Mouse (Mus musculus): ENCODE data around the gene Heatr1. TPM values are rescaled to one million over a fixed set of nuclear protein-coding genes. Genes with fewer than 3 reads are reported as not detected.

Gene Heatr1
- total and polyA plus RNA-seq, 2 experiments from 2014 or later: 3.5 to 9.3 TPM

DNA sequence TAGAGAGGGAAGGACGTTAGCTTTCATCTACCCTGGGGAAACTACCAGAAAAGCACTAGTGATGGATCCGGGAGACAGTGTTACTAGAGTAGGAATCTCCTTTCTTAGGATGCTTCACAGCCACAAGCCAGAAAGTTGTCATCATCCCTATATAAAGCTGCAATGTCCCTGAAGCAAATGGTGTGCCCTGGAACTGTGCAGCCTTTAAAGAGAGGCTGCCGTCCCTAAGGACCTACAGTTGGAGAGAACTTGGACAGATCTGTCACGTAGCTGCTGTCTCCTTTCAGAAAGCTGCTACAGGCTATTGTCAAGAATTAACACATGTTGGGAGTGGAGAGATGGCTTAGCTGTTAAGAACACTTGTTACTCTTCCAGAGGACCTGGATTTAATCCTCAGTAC is 33.3 kb upstream of the Heatr1 start:
- H3K4me3 ChIP-seq (ENCODE audit: low read depth, low read length): no peak overlapping the region
- H3K4me1 ChIP-seq (ENCODE audit: control insufficient read depth, insufficient read depth): peaks cover 20% of the 10 kb centered on the region
- no peaks in the 10 kb centered on the region for H3K36me3 ChIP-seq (replicated peaks; ENCODE audit: control insufficient read depth, insufficient read depth, low read length)
- H3K27ac ChIP-seq (ENCODE audit: low read depth): peak overlapping the region; percentile 67
- TF ChIP-seq EP300 (IDR thresholded peaks at IDR 0.05; ENCODE audit: low read depth) (no peak), CTCF (IDR thresholded peaks at IDR 0.05; ENCODE audit: low read depth) (no peak)
- ATAC-seq (ENCODE audit: insufficient read depth, low read depth): peak; percentile 61
- peak; percentile 25 for DNase-seq (ENCODE audit: low spot score)
- H3K27me3 ChIP-seq (ENCODE audit: control insufficient read depth, insufficient read depth, low read length): no peaks in the 10 kb centered on the region
- no peak overlapping the region for H3K9ac ChIP-seq (replicated peaks; ENCODE audit: low read depth, low read length)
- WGBS: 43% methylated on average over 4 of the region's 4 CpGs
- H3K9me3 ChIP-seq (replicated peaks; ENCODE audit: control insufficient read depth, low read length): no peaks in the 10 kb centered on the region
- H3K4me2 ChIP-seq (ENCODE audit: low read depth, low read length): 0 out of 2 replicates have a peak overlapping the region, but pooled peaks have one; percentile 3

DNA sequence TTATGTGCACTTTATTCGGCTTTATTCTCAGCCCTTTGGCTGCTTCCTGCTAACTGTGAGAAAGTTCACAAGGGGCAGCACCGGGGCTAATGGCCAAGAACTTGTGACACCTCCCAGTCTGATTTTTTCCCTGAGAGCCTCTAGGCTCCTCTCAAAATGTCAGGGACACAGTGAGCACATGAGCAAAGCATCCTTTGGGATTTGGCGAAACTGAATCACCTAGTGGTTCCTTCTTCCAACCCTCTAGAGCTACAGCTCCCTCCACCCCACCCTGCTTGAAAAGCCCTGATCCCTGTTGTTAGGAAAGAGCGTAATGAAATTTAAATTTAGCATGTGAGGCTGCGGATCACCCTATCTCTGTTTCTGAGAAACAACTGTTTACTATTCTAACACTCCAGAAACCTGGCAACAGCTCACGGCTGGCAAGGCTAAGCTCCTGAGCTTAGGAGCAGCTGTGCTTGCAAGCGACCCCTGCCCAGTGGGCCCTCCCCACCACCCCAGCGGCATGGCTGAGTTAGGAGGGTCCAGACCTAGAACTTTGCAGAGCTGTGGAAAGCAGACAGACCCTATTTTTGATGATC is 25.7 kb upstream of the Heatr1 start:
- no peaks in the 10 kb centered on the region for H3K9me3 ChIP-seq (replicated peaks; ENCODE audit: control insufficient read depth, low read length)
- H3K27me3 ChIP-seq (ENCODE audit: control insufficient read depth, insufficient read depth, low read length): no peaks in the 10 kb centered on the region
- peak; percentile 76 for ATAC-seq (ENCODE audit: insufficient read depth, low read depth)
- WGBS: 11% methylated on average over 8 of the region's 8 CpGs
- no peaks in the 10 kb centered on the region for H3K36me3 ChIP-seq (replicated peaks; ENCODE audit: control insufficient read depth, insufficient read depth, low read length)
- peak overlapping the region; percentile 66 for H3K4me2 ChIP-seq (ENCODE audit: low read depth, low read length)
- H3K4me3 ChIP-seq (ENCODE audit: low read depth, low read length): peak overlapping the region; percentile 30
- peak overlapping the region; percentile 58 for H3K9ac ChIP-seq (replicated peaks; ENCODE audit: low read depth, low read length)
- TF ChIP-seq EP300 (IDR thresholded peaks at IDR 0.05; ENCODE audit: low read depth): peak; percentile 78
- no peak for TF ChIP-seq CTCF (IDR thresholded peaks at IDR 0.05; ENCODE audit: low read depth)
- peak overlapping the region; percentile 98 for H3K27ac ChIP-seq (ENCODE audit: low read depth)
- peak; percentile 96 for DNase-seq (ENCODE audit: low spot score)
- peaks cover 21% of the 10 kb centered on the region for H3K4me1 ChIP-seq (ENCODE audit: control insufficient read depth, insufficient read depth)

GRCm38 (mm10) chr13:12369930-12370329 is 24.9 kb upstream of the Heatr1 start:
- Histone ChIP-seq H3K4me3 (ENCODE audit: low read depth, low read length) (peak overlapping the region; percentile 30), H3K9me3 (replicated peaks; ENCODE audit: control insufficient read depth, low read length) (no peaks in the 10 kb centered on the region), H3K27me3 (ENCODE audit: control insufficient read depth, insufficient read depth, low read length) (no peaks in the 10 kb centered on the region), H3K27ac (ENCODE audit: low read depth) (peak overlapping the region; percentile 98), H3K36me3 (replicated peaks; ENCODE audit: control insufficient read depth, insufficient read depth, low read length) (no peaks in the 10 kb centered on the region), H3K4me2 (ENCODE audit: low read depth, low read length) (peak overlapping the region; percentile 66), H3K4me1 (ENCODE audit: control insufficient read depth, insufficient read depth) (peaks cover 21% of the 10 kb centered on the region), H3K9ac (replicated peaks; ENCODE audit: low read depth, low read length) (peak overlapping the region; percentile 58; the same call in 1 of the 2 replicates)
- WGBS: 33% methylated on average over 11 of the region's 11 CpGs
- peak; percentile 89 for ATAC-seq (ENCODE audit: insufficient read depth, low read depth)
- DNase-seq (ENCODE audit: low spot score): peak; percentile 93
- peak; percentile 99 for TF ChIP-seq EP300 (IDR thresholded peaks at IDR 0.05; ENCODE audit: low read depth)
- TF ChIP-seq CTCF (IDR thresholded peaks at IDR 0.05; ENCODE audit: low read depth): no peak

DNA sequence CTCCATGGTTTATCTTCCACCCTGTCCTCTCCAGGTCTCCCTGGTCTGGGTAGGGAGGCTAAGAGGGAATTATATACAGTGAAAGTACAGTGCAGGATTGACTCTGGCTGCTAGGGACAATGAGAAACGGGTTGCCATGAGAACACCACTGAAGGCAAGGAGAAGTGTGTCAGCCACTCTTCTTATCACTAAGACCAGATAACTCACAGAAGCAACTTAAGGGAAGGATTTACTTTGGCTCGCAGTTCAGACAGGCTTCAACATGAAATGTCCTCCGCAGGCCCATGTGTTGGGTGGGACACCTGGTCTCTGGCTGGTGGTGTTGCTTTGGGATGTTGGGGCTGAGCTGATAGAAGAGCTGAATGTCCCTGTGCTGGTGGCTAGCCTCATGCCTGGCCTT is 22.1 kb upstream of the Heatr1 start:
- H3K4me3 ChIP-seq (ENCODE audit: low read depth, low read length): no peak overlapping the region
- TF ChIP-seq CTCF (IDR thresholded peaks at IDR 0.05; ENCODE audit: low read depth) (no peak), EP300 (IDR thresholded peaks at IDR 0.05; ENCODE audit: low read depth) (no peak)
- DNase-seq (ENCODE audit: low spot score): no peak
- ATAC-seq (ENCODE audit: insufficient read depth, low read depth): no peak
- no peaks in the 10 kb centered on the region for H3K27me3 ChIP-seq (ENCODE audit: control insufficient read depth, insufficient read depth, low read length)
- H3K4me1 ChIP-seq (ENCODE audit: control insufficient read depth, insufficient read depth): peaks cover 21% of the 10 kb centered on the region
- H3K9me3 ChIP-seq (replicated peaks; ENCODE audit: control insufficient read depth, low read length): no peaks in the 10 kb centered on the region
- 0 out of 2 replicates have a peak overlapping the region, but pooled peaks have one; percentile 12 for H3K27ac ChIP-seq (ENCODE audit: low read depth)
- no peak overlapping the region for H3K9ac ChIP-seq (replicated peaks; ENCODE audit: low read depth, low read length)
- WGBS: 28% methylated on average over 3 of the region's 3 CpGs
- no peak overlapping the region for H3K4me2 ChIP-seq (ENCODE audit: low read depth, low read length)
- H3K36me3 ChIP-seq (replicated peaks; ENCODE audit: control insufficient read depth, insufficient read depth, low read length): no peaks in the 10 kb centered on the region

DNA sequence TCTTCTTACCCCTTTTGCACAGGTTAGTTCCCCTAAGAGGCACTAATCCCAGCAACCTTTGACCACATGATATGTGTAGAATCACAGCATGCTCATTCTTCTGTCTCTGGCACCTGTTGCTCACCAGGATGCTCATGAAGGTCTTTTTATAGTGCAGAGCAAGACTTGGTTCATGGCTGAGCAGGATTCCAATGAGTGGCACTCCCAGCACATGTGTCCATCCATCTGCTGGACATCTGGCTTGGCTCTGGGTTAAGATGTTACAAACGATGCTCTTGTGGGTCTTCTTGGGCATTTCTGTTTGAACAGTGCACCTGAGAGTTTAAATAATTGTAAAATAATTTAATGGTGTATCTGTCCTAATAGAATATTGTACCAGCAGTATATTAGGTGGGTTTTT is 18.0 kb upstream of the Heatr1 start:
- no peaks in the 10 kb centered on the region for H3K27me3 ChIP-seq (ENCODE audit: control insufficient read depth, insufficient read depth, low read length)
- H3K9ac ChIP-seq (replicated peaks; ENCODE audit: low read depth, low read length): no peak overlapping the region
- ATAC-seq (ENCODE audit: insufficient read depth, low read depth) (no peak), DNase-seq (ENCODE audit: low spot score) (no peak)
- no peaks in the 10 kb centered on the region for H3K36me3 ChIP-seq (replicated peaks; ENCODE audit: control insufficient read depth, insufficient read depth, low read length)
- no peaks in the 10 kb centered on the region for H3K9me3 ChIP-seq (replicated peaks; ENCODE audit: control insufficient read depth, low read length)
- H3K4me2 ChIP-seq (ENCODE audit: low read depth, low read length): no peak overlapping the region
- no peak overlapping the region for H3K4me3 ChIP-seq (ENCODE audit: low read depth, low read length)
- no peak overlapping the region for H3K27ac ChIP-seq (ENCODE audit: low read depth)
- no peak for TF ChIP-seq CTCF (IDR thresholded peaks at IDR 0.05; ENCODE audit: low read depth)
- TF ChIP-seq EP300 (IDR thresholded peaks at IDR 0.05; ENCODE audit: low read depth): no peak
- H3K4me1 ChIP-seq (ENCODE audit: control insufficient read depth, insufficient read depth): peaks cover 5% of the 10 kb centered on the region
- WGBS: 56% methylated on average over 1 of the region's 1 CpGs

DNA sequence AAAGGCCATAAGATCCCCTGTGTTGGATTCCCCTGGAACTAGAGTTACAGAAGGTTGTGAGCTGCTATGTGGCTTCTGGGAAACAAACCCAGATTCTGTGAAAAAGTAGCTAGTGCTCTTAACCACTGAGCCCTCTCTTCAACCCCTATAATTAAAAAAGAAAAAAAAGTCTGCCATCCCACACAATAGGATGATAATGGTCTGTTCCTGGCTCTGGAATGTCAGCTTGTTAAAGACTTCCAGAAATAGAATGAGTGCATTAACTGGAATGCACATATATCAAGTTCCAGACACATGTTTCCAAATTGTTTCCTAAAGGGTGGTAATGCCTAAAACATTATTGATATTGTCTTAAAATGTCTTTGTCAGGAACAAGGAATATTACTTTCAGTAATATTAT is 10.0 kb upstream of the Heatr1 start:
- DNase-seq (ENCODE audit: low spot score): no peak
- no peak for ATAC-seq (ENCODE audit: insufficient read depth, low read depth)
- Histone ChIP-seq H3K9ac (replicated peaks; ENCODE audit: low read depth, low read length) (no peak overlapping the region), H3K4me2 (ENCODE audit: low read depth, low read length) (no peak overlapping the region), H3K27me3 (ENCODE audit: control insufficient read depth, insufficient read depth, low read length) (no peaks in the 10 kb centered on the region), H3K4me3 (ENCODE audit: low read depth, low read length) (no peak overlapping the region), H3K9me3 (replicated peaks; ENCODE audit: control insufficient read depth, low read length) (no peaks in the 10 kb centered on the region), H3K27ac (ENCODE audit: low read depth) (peak overlapping the region; percentile 61), H3K4me1 (ENCODE audit: control insufficient read depth, insufficient read depth) (no peaks in the 10 kb centered on the region), H3K36me3 (replicated peaks; ENCODE audit: control insufficient read depth, insufficient read depth, low read length) (no peaks in the 10 kb centered on the region)
- no peak for TF ChIP-seq EP300 (IDR thresholded peaks at IDR 0.05; ENCODE audit: low read depth)
- no peak for TF ChIP-seq CTCF (IDR thresholded peaks at IDR 0.05; ENCODE audit: low read depth)
